Mouse (Mus musculus): Measurements from ENCODE around the gene Dnal4. TPM values are rescaled to one million over a fixed set of nuclear protein-coding genes. Genes with fewer than 3 reads are reported as not detected.

Dnal4 gene
- polyA plus RNA-seq, 2 experiments = 5.5 to 6.3 TPM

DNA sequence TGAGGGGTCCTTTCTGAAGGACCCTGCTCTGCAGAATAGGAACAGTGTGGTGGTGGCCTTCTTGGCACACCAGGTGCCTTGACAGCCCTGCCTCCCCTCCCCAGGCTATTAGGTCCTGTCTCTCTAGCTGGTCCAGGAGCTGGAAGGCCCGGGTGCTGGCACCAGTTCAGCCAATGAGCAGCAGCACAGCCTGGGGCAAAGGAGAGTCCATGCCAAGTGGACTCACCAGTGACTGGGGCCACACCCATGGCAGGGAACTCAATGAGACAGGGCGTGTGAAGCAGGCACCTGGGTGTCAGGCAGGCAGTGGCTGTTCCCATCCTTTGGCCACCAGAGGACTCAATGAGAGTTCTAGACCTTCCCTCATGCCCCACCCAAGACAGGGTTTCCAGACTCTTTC, 12.3 kb downstream of the Dnal4 start:
- DNase-seq (ENCODE audit: low read depth in 3 of 3, low spot score in 3 of 3) = no peak
- 64% methylated on average over 2 of the region's 2 CpGs for WGBS (ENCODE audit: insufficient replicate concordance)
- H3K27me3 ChIP-seq (ENCODE audit: control insufficient read depth, insufficient read depth, low read length) = no peaks in the 10 kb centered on the region
- TF ChIP-seq CTCF (IDR thresholded peaks at IDR 0.05; ENCODE audit: low read depth) (no peak), EP300 (IDR thresholded peaks at IDR 0.05; ENCODE audit: low read depth) (no peak)
- no peak overlapping the region for H3K9ac ChIP-seq (replicated peaks)
- H3K36me3 ChIP-seq (replicated peaks; ENCODE audit: control insufficient read depth, insufficient read depth, low read depth) = no peaks in the 10 kb centered on the region
- H3K9me3 ChIP-seq (ENCODE audit: control insufficient read depth, low read length) = no peaks in the 10 kb centered on the region
- no peak overlapping the region for H3K4me2 ChIP-seq (ENCODE audit: low read depth)
- no peaks in the 10 kb centered on the region for H3K4me1 ChIP-seq (replicated peaks; ENCODE audit: control insufficient read depth in 2 of 2, insufficient read depth in 2 of 2, low read length in 1 of 2)
- no peak overlapping the region for H3K27ac ChIP-seq
- H3K4me3 ChIP-seq (ENCODE audit: insufficient read depth in 1 of 2, low read depth in 2 of 2, low read length in 2 of 2) = no peak overlapping the region
- no peak for ATAC-seq (ENCODE audit: insufficient read depth)

DNA sequence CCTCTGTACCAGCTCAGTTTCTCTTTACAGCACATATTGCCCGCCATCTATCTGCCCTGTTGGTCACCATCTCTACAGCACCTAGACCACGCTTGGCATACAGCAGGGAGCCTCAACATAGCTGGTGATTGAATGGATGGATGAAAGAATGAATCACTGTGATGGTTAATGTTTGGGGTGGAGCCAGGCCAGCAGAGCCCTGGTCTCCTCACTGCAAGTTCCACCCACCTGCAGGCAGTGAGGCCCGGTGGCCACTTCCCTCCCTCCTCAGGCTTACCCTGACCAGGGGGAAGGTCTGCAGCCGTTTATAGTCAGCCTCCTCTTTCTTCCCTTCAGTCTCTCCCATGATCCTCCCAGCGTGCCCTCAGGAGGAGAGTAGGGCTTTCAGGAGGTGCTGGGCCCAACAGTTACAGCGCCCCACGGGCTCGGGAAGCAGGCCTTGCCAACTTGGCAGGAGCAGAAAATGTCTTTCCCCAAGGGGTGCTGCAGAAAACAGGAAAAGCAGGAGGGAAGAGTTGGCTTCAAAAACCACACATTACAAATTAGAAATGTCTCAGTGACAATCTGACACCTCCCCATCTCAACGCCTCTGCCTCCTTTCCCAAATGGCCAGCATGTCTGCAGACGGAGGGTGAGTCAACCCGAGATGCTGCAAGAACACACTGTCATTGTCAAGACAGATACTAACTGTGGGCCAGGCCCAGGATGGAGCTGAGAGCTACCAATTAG, 12.9 kb downstream of the Dnal4 start:
- no peak for TF ChIP-seq EP300 (IDR thresholded peaks at IDR 0.05; ENCODE audit: low read depth)
- TF ChIP-seq CTCF (IDR thresholded peaks at IDR 0.05; ENCODE audit: low read depth) = no peak
- no peak for DNase-seq (ENCODE audit: low read depth in 3 of 3, low spot score in 3 of 3)
- ATAC-seq (ENCODE audit: insufficient read depth) = no peak
- Histone ChIP-seq H3K4me2 (ENCODE audit: low read depth) (no peak overlapping the region), H3K9me3 (ENCODE audit: control insufficient read depth, low read length) (no peaks in the 10 kb centered on the region), H3K36me3 (replicated peaks; ENCODE audit: control insufficient read depth, insufficient read depth, low read depth) (no peaks in the 10 kb centered on the region), H3K27ac (no peak overlapping the region), H3K27me3 (ENCODE audit: control insufficient read depth, insufficient read depth, low read length) (no peaks in the 10 kb centered on the region), H3K4me1 (replicated peaks; ENCODE audit: control insufficient read depth in 2 of 2, insufficient read depth in 2 of 2, low read length in 1 of 2) (no peaks in the 10 kb centered on the region), H3K4me3 (ENCODE audit: insufficient read depth in 1 of 2, low read depth in 2 of 2, low read length in 2 of 2) (no peak overlapping the region), H3K9ac (replicated peaks) (no peak overlapping the region)
- WGBS (ENCODE audit: insufficient replicate concordance) = 70% methylated on average over 11 of the region's 11 CpGs

GRCm38 (mm10) chr15:79763601-79764246, 13.9 kb downstream of the Dnal4 start:
- ATAC-seq (ENCODE audit: insufficient read depth) = no peak
- Histone ChIP-seq H3K36me3 (replicated peaks; ENCODE audit: control insufficient read depth, insufficient read depth, low read depth) (no peaks in the 10 kb centered on the region), H3K4me3 (ENCODE audit: insufficient read depth in 1 of 2, low read depth in 2 of 2, low read length in 2 of 2) (no peak overlapping the region), H3K9ac (replicated peaks) (no peak overlapping the region), H3K4me1 (replicated peaks; ENCODE audit: control insufficient read depth in 2 of 2, insufficient read depth in 2 of 2, low read length in 1 of 2) (no peaks in the 10 kb centered on the region), H3K4me2 (ENCODE audit: low read depth) (no peak overlapping the region), H3K27me3 (ENCODE audit: control insufficient read depth, insufficient read depth, low read length) (no peaks in the 10 kb centered on the region), H3K27ac (no peak overlapping the region), H3K9me3 (ENCODE audit: control insufficient read depth, low read length) (no peaks in the 10 kb centered on the region)
- no peak for DNase-seq (ENCODE audit: low read depth in 3 of 3, low spot score in 3 of 3)
- TF ChIP-seq CTCF (IDR thresholded peaks at IDR 0.05; ENCODE audit: low read depth) = no peak
- no peak for TF ChIP-seq EP300 (IDR thresholded peaks at IDR 0.05; ENCODE audit: low read depth)
- 70% methylated on average over 7 of the region's 7 CpGs for WGBS (ENCODE audit: insufficient replicate concordance)

GRCm38 (mm10) chr15:79763001-79763400, 14.6 kb downstream of the Dnal4 start:
- no peak for DNase-seq (ENCODE audit: low read depth in 3 of 3, low spot score in 3 of 3)
- 71% methylated on average over 9 of the region's 9 CpGs for WGBS (ENCODE audit: insufficient replicate concordance)

DNA sequence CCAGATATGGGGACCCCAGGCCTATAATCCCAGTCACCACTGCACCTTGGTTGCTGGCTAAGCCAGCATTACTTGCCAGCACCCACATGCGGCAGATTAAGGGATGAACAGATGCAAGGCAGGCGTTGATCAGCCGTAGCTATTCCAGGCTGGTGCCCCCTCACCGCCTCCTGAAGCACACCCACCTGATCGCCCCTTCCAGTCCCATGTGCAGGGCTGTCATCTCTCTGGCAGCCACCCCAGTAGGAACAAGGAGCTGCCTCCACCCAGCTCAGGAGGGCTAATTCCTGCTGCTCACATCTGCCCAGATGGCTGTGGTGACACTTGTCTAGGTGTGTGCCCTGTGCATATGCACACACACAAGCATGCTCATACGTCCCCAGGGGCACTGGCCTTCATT, 16.7 kb downstream of the Dnal4 start:
- 71% methylated on average over 6 of the region's 6 CpGs for WGBS (ENCODE audit: insufficient replicate concordance)

More at GRCm38 (mm10) chr15:79763001-79763400, 14.6 kb downstream of the Dnal4 start:
- no peak for ATAC-seq (ENCODE audit: insufficient read depth)
- H3K36me3 ChIP-seq (replicated peaks; ENCODE audit: control insufficient read depth, insufficient read depth, low read depth) = no peaks in the 10 kb centered on the region
- H3K4me2 ChIP-seq (ENCODE audit: low read depth) = no peak overlapping the region
- no peaks in the 10 kb centered on the region for H3K9me3 ChIP-seq (ENCODE audit: control insufficient read depth, low read length)
- no peaks in the 10 kb centered on the region for H3K27me3 ChIP-seq (ENCODE audit: control insufficient read depth, insufficient read depth, low read length)
- H3K27ac ChIP-seq = no peak overlapping the region
- no peak overlapping the region for H3K4me3 ChIP-seq (ENCODE audit: insufficient read depth in 1 of 2, low read depth in 2 of 2, low read length in 2 of 2)
- no peaks in the 10 kb centered on the region for H3K4me1 ChIP-seq (replicated peaks; ENCODE audit: control insufficient read depth in 2 of 2, insufficient read depth in 2 of 2, low read length in 1 of 2)
- H3K9ac ChIP-seq (replicated peaks) = no peak overlapping the region
- TF ChIP-seq CTCF (IDR thresholded peaks at IDR 0.05; ENCODE audit: low read depth) (no peak), EP300 (IDR thresholded peaks at IDR 0.05; ENCODE audit: low read depth) (no peak)

More for the DNA sequence above, 16.7 kb downstream of the Dnal4 start:
- no peak for ATAC-seq (ENCODE audit: insufficient read depth)
- no peaks in the 10 kb centered on the region for H3K9me3 ChIP-seq (ENCODE audit: control insufficient read depth, low read length)
- no peak overlapping the region for H3K27ac ChIP-seq
- no peak for DNase-seq (ENCODE audit: low read depth in 3 of 3, low spot score in 3 of 3)
- no peaks in the 10 kb centered on the region for H3K27me3 ChIP-seq (ENCODE audit: control insufficient read depth, insufficient read depth, low read length)
- H3K4me1 ChIP-seq (replicated peaks; ENCODE audit: control insufficient read depth in 2 of 2, insufficient read depth in 2 of 2, low read length in 1 of 2) = 0 out of 4 replicates have a peak, but pooled peaks cover 0 to 3% of the 10 kb centered on the region in 2 experiments
- no peak overlapping the region for H3K4me3 ChIP-seq (ENCODE audit: insufficient read depth in 1 of 2, low read depth in 2 of 2, low read length in 2 of 2)
- H3K36me3 ChIP-seq (replicated peaks; ENCODE audit: control insufficient read depth, insufficient read depth, low read depth) = no peaks in the 10 kb centered on the region
- H3K9ac ChIP-seq (replicated peaks) = no peak overlapping the region
- H3K4me2 ChIP-seq (ENCODE audit: low read depth) = no peak overlapping the region
- TF ChIP-seq EP300 (IDR thresholded peaks at IDR 0.05; ENCODE audit: low read depth) = no peak
- TF ChIP-seq CTCF (IDR thresholded peaks at IDR 0.05; ENCODE audit: low read depth) = no peak
